Mouse (Mus musculus): ENCODE results near the gene Tnp2.
A peak's percentile ranks its signal among the peaks of the same experiment; 100 is the strongest.

The Tnp2 gene

DNA sequence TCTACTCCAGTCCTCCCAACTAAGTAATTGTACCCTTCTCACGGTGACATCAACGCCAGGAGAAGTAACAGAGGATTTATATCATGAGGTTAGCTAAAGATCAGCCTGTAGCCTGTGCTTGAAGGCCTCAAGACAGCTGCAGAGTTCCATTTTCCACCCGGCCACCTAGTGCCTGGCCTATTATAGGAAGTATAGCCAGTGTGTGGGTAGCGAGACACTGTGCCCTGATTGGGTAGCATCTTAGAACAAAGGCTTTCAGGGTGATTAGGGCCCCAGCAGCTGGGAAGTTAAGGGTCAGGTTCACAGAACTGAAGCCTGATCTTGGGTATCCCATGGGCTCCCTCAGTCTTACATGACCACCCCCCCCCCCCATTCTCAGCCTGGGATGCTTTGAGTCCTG lies 406 bp upstream of the Tnp2 start:
- DNase-seq (ENCODE audit: low spot score): no peak

DNA sequence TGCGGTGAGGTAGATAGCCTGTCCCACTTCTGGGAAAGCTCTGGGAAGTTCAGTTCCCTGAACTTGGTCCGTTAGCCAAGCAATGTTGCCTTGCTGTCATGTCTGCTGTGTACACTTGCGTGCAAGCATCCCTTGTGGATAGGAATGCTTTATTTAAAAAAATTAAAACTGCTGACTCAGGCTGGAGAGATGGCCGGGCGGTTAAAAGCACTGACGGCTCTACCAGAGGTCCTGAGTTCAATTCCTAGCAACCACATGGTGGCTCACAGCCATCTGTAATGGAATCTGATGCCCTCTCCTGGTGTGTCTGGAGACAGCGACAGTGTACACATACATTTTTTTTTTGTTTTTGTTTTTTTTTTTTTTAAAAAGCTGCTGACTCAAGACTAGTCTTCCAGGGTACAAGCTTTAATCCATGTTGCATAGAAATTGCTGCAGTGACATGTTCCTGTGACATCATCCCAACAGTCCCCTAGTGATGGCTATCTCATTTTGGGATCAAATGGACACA lies 857 bp downstream of the Tnp2 start:
- DNase-seq (ENCODE audit: low spot score): no peak

DNA sequence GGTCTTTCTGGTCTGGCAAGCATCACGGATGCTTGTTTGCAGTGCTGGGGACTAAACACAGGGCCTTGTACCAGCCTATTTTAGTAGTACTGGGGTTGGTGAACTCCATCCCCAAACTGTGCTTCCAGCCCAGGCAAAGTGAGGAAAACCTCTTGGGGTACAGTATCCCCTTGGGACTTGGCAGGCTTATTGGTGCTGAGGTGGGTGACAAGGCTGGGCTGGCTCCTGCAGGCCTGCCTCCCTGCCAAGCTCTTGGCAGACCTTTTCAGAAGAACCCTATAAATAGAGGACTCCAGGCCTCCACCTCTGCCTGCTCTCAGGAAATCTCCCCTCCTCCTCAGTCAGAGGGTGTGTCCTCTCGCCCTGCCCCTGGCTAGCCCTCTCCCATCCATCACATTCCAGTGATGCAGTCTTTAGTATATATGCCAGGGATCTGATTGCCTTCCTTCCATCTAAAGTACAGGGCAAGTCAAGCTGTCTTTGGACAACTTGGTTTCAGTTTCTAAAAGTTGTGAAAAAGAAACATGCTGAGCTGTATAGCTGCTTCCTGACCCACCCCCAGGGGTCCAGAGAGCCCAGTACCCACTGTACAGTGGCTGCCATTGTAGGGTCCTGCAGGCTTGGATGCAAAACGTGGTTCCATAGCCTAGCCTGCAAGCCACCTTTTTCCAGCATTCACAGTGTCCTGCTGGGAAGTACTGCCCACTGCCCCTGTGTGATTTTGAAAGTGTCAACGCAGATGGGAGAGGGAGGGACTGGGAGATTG lies 1.5 kb downstream of the Tnp2 start:
- no peak for DNase-seq (ENCODE audit: low spot score)

DNA sequence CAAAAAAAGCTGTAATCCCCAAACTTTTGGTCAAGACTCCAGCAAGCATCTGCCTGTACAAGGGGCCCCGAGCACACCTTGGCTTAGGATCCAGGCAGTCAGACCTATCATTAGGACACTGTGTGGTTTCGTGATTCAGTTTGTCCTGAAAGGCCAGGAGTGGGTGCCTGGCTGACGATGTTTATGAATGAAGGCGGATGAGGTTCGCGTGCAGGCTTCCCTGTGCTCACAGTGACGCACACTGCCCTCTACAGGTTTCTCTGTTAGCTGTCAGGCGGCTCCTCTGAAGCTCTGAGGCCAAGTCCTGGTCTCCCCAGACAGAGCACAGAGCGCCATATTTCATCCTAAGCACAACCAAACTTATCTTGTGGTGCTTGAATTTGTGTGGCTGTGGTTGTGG lies 2.2 kb downstream of the Tnp2 start:
- peak; percentile 85 for DNase-seq (ENCODE audit: low spot score)

DNA sequence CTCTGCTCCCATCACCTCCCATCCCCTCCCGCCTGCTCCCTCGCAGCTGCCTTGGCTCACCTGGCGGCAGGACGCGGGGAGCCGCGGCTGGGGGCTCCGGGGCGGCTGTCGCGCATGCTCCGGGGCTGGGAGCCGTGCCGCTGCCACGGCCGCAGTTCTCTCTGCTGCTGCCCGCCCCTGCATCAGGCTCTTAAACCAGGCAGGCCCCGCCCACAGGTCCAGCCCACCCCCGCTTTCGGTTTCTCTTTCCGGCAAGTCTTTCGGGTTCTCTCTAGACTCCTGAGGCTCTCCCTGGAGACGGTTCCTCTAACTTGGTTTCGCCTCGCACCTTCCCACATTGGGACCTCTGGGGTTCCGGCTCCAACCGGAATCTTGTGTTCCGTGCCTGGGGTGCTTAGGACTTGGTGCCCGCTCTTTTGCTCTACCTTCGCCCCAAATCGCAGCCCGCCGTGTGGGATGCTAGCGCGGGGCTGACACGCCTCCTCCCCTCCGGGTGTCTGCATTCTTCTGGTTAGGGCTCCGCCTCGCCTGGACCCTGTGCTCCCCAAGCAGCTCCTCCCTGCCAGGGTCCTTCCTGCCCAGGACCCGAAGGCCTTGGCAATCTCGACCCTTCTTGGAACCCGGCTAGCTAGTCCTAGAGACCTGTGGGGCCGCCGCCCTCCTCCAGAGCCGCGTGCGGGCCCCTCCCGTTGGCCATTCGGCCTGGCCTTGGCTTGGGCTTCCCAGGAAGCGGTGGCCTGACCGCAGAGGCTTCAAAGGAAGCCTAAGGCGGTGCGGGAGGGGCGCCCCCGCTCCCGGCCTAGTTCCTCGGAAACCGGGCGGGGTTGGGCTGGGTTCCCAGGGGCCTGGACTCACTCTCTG lies 2.9 kb downstream of the Tnp2 start, which contains the start of gene Socs1:
TSS of gene Socs1 (minus strand) at position 166 of the 861 bp plus-strand sequence.
- peak; percentile 88 for DNase-seq (ENCODE audit: low spot score)

DNA sequence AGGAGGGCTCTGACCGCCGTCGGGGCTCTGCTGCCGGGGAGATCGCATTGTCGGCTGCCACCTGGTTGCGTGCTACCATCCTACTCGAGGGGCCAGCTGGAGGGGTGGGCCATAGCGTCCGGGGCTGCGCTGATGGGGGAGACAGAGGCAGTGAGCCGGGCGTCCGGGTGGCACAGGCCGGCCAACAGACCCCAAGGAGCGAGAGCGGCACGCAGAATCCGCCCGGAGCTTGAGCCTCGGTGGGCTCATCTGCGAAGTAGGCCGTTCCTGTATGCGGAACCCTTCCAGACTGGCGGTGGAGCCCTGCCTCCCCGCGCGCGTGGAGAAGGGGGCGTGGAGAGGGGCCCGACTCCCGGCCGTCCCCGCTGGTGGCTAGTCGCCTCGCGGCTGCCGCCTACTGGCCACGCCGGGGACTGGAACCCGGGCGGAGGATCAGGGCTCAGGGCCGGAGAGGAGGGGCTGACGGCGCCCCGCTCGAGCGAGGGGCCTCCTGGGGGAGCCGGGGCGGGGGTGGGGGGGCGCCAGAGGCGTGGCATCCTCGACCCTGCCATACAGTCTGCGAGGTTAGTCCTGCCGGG lies 3.6 kb downstream of the Tnp2 start:
- peak; percentile 89 for DNase-seq (ENCODE audit: low spot score)

DNA sequence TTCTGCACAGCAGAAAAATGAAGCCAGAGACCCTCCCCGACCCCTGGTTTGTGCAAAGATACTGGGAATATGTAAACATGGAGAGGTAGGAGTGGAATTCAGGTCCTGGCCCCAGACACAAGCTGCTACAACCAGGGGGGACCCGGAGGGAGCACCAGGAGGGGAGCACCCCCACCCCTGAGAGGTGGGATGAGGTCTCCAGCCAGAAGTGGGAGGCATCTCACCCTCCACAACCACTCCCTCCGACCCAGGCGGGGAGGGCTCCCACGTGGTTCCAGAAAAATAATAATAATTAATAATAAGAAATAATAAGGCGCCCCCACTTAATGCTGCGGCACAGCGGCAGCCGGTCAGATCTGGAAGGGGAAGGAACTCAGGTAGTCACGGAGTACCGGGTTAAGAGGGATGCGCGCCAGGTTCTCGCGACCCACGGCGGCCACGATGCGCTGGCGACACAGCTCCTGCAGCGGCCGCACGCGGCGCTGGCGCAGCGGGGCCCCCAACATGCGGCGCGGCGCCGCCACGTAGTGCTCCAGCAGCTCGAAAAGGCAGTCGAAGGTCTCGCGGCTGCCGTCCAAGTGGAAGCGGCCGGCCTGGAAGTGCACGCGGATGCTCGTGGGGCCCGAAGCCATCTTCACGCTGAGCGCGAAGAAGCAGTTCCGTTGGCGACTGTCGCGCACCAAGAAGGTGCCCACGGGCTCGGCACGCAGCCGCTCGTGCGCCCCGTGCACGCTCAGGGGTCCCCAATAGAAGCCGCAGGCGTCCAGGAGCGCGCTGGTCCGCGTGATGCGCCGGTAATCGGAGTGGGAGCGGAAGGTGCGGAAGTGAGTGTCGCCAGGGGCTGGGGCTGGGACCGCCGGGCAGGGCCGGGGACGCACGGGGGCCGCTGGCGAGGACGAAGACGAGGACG lies 4.3 kb downstream of the Tnp2 start:
- DNase-seq (ENCODE audit: low spot score): no peak

DNA sequence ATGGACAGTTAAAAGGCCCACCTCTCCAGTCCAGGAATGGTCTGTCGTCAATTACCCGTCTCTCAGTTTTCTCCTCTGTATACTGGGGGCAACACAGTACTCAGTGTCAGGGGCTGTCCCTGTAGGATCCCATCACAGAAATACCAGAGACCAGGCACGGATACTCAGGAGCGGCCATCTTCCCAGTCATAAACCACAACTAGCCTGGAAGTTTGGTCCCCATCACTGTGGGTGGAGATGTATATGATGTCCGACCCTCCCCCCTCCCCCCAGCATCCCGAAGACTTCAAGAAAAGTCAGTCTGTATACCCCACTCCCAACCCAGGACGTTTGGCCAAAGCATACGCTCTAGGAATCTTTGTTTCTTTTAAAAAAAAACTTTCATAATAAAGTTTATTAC lies 5.0 kb downstream of the Tnp2 start:
- no peak for DNase-seq (ENCODE audit: low spot score)

DNA sequence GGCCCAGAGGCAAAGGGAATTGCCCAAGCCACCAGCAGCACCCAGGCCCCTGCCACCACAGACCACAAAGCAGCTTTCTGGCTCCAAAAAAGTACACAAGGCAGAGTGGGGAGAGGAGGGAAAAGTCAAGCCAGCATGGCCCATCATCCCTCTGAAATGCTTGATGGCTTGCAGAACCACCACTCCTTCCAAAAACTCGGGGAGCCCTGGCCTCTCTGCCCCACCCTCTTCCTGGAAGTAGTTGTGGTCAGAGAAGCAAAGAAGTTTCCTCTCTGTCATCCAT lies 5.4 kb downstream of the Tnp2 start:
- no peak for DNase-seq (ENCODE audit: low spot score)

DNA sequence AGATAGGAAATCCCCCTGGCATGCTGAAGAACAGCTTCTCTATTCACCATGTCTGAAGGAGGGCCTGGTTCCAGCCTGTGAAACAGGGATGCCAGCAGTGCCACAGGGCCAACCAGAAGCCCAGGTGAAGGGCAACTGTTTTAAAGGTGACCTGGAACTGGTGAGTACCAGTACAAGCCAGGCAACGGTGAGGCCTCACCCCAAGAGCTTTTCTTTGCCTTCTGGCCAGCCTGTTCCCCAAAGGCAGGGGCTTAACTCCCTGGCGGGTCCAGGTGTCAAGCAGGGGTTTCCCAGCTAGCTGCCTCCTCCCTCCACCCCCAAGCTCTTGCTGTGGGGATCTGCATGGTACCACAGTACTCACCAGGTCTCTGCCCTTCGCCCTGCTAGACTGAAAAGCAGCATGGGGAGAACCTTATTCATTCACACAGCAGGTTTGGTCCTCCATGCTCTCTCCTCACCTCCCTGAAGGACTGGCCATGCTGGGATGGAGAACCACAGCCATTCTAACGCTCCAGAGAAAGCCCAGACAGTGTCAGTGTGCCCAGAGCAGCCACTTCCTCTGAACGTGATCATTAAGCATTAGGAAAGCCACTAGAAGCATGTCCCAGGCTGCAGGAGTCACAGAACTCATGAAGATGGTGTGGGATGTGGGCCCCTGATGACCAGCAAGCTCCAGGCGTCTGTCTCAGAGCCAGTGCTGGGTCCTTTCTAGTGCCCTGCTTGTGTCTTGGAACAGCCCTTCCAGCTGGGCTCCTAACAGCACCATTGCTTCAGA lies 5.9 kb downstream of the Tnp2 start:
- DNase-seq (ENCODE audit: low spot score): no peak

DNA sequence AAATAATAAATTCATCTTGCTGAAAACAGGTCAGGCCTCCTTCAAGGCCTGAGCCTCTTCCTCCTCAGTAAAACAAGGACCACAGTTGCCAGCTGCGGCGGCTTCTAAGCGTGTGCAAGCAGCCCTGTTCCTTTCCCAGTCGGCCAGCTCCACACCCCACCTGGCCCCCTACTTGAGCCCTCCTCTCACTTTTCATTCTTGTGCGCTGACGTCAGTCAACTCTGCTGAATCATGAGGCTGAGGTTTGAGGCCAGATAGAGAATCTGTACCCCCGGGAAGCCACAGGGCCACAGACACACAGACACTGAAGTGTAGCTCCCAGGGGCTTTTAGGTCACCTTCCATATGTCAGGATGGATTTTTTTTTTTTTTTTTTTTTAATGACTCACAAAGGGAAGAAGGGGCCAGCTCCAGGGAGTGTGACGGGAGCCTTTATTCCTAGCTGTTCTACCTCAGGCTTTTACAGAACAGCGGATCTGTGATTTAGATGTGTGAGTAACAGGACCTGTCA lies 6.5 kb downstream of the Tnp2 start:
- DNase-seq (ENCODE audit: low spot score): no peak

DNA sequence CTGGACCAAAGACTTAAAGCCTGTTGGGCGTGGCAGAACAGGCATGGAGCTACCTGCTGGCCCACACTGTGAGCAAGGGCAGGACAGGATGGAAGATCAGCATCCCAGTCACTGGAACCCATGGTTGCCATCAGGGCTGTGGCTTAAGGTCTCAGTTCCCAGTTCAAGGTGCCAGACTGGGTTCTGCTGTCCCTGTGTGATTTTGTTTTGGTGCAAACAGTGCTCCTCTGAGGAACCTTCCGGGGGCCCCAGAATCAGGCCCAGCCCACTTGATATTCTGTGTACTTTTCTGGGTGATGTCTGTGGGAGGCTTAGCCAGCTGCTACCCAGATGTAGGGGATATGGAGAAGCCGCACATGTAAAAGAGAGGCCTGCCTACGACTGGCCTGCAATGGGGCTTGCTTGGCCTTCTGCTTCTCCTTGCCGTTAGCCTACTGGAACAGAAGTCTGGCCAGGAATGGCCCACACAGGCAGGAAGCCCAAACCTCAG lies 7.8 kb downstream of the Tnp2 start:
- no peak for DNase-seq (ENCODE audit: low spot score)

DNA sequence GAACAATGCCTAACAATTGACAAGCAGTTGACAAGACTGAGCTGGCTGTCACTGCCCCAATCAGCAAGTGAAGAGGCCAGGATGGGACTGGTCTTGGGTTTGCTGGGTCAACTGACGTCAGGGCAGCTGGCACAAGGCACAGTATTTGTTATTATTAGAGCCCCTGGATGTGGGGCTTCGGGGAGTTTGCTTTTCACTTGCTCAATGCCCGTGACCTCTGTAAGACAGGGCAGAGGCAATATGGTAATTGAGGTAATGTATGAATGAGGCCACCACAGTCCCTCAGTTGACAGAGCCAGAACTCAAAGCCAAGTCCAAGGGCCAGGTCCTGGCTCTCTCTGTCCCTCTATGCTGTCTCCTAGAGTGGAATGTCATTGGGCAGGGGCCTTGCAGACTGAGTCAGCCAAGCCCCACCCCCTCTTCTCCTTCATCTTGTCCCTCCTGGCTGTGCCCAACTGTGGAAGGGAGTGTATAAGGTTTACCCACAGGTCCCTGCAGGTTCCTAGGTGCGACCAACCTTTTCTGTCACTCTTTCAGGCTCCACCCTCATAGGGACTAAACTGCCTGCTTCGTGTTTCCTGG lies 10.8 kb downstream of the Tnp2 start:
- no peak for DNase-seq (ENCODE audit: low spot score)

DNA sequence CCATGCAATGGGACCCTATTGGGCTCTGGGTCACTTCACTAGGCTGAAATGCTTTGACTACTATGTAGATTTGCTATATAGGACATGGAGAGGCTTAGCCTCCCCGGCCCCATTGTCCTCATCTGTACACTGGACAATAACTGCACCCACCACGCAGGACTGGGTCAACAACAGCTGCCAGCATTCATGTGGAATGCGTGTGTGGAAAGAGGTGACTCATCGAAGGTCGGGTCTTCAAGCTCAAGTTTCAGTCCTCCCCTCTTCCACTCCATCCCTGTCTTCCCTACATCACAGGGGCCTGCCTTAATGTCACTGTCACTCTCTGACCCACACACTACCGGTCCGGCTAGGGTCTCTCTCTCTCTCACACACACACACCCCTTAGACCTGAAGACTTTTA lies 12.1 kb downstream of the Tnp2 start:
- DNase-seq (ENCODE audit: low spot score): no peak

DNA sequence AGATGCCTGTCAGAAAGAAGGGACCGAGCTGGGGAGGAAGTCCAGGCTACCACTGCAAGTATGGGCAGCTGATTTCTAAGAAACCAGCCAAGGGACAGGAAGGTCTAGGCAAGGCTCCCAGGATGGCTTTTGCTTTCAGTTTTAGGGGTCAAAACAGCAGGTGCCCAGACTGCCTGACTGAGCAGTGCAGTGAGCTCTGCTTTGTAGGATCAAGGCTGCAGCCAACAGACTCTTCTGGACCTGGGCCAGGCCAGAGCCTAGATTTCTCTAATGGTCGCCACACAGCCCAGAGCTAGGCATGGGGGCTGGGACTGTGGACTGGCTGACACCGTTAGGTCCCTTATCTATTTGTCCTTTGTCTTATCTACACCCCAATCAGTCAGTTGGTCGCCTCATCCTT lies 13.7 kb downstream of the Tnp2 start:
- DNase-seq (ENCODE audit: low spot score): no peak

DNA sequence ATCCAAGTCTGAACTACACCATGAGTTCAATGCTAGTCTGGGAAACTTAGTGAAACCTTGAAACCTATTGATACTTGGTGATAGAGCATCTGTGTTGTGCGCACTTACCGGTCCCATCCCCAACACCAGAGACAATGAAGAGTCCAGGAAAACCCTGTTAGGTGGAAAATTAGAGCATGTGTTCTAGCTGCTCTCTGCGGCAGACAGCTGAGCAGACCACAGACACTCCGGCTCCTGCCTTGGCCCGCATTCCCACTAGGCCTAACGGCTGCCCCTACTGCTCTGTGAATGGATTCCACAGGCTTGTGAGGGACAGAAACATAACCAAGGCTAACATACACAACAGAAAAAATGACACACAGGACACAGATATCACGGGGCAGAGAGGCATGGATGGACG lies 14.9 kb downstream of the Tnp2 start:
- DNase-seq (ENCODE audit: low spot score): no peak

DNA sequence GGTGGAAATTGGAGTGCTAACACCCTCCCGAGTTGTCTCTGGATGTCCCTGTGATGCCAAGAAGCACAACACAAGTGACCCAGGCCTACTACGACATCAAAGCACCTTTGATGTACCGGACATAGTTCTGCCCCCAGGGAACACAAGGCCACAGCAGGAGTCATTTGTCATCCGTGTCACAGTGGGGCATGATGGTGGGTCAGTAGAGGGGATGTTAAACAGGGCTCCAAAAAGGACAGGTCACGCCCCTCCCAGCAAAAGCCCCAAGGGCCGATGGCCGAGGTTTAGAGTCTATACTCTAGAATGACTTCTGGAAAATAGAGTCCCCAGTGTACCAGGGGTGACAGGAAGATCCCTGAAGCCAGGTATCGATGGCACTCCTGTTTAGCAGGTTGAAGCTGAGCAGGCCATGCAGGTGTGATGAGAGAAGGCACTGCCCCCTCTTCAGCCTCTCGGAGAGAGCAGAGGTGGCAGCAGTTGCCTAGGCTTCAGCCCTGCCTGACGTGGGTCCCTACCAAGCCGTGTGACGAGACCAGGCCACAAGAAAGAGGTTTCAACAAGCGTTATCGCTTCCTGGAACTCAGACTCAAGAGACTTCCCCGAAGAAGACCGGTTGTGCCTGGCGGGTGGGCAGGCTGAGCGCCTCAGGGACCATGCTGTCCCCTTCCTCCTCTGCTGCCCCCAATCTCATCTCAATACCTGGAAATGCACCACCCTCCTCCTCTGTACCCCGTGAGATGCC lies 16.5 kb downstream of the Tnp2 start:
- no peak for DNase-seq (ENCODE audit: low spot score)

DNA sequence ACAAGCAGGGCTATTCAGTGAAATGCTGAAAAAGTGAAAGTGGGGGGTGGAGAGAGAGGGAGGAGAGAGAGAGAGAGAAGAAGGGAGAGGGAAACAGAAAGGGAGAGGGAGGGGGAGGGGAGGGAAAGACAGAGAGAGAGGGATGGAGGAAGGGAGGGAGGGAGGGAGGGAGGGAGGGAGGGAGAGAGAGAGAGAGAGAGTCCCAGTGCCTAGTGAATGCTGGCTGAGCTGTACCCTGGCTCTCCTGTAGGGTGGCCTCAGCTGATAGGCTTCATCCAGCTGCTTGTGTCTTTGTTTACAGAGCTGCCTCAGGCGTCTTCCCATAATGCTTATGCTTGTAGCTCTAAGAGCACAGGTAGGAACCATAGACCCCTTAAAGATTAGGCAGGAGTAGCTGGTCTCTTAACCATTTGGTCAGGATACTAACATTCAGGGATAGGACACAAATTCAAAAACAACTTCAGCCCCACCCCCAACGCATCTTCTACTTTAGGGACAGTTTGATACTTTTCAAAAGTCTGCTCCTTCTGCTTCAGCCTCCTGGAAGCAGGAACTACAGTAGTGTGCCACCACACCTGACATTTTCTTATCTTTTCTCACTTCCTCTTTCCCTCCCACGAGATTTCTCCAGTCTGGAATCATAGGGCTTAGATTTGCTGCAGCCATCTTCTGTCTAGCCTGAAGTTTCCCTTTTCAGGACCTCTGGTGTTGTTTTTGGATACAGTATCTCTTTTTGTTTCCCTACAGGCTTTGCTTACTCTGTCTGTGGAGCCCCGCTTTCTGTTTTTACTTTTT lies 17.7 kb downstream of the Tnp2 start:
- no peak for DNase-seq (ENCODE audit: low spot score)

DNA sequence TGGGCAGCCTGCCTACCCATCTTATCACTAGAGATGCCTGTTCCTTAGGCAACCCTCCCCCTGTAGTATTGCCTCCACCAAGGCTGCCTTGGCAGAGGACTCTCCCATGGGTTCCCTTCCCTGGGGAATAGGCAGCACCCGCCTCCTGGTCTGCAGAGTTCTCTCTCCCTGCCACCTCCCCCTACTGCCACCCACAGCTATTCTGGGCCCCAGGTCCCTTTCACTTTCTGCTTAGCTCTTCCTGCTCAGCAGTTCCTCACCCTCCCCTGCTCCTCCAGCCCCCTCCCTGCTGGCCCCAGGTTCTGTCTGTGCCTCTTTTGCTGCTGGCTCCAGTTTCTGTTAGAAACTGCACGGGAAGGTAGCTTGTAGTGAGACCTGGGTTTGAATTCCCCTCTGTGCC lies 18.8 kb downstream of the Tnp2 start:
- no peak for DNase-seq (ENCODE audit: low spot score)
